Mouse (Mus musculus): ENCODE measurements around the gene Ypel3. TPM values are rescaled to one million over a fixed set of nuclear protein-coding genes. Genes with fewer than 3 reads are reported as not detected.

Ypel3 gene
- total and polyA plus RNA-seq, 3 experiments, result 33.9 to 44.0 (median 38.9) TPM

DNA sequence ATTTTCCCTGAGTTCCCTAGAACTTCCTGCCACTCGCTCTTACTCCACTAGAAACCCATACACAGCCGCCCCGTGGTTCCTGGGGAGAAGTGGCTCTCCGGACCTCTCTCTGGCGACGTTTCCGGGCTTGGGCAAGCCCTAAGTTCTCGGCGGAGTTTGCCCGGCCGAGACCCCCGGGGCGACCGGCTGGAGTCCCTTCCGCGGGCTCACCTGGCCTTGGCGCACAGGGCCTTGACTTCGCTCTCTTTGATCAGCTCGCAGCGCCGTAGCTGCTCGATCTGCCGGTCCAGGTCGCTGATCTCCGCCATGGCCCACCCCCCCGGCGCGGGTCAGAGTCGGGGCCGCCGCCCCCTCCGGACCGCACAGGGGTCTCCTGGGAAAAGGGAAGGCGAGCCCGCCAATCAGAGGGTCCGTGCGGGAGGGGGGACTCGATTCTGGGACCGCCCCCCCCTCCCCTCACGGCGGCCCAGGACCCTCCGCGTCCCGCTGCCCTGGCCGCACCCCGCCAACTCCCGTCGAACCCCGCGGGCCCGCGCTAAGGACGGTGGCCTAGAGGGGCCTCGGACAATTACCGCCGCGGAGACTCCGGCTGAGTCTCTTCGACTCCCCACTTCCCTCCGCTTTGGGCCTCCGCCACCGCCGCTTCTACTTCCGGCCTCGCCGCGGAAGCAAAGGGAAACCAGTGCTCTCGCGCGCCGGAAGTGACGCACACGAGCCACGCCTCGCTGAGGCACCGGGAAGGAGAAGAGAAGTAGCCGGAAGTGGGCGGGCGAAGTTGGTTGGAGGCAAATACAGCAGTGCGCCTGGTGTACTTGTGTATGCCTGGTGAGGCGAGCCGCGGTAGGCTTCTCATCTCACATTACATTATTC is 15.3 kb downstream of the Ypel3 start, which contains the start of gene Ppp4c:
Ppp4c (minus strand) TSS at position 646 of the 870 bp plus-strand sequence.
- peak; percentile 98 for DNase-seq (ENCODE audit: extremely low read depth)
- H3K4me1 ChIP-seq (ENCODE audit: control insufficient read depth in 1 of 2, insufficient read depth in 2 of 2), result peaks cover 8 to 60% of the 10 kb centered on the region in 2 experiments
- H3K27me3 ChIP-seq (replicated peaks), result no peaks in the 10 kb centered on the region
- dilution Hi-C loops (cut with MboI; ENCODE audit: extremely low pct_ligation_motif_present, extremely low pct_unique_long_range_greater_than_20kb, low sequenced_read_pairs) (no loop called here), in situ Hi-C loops (cut with MboI; ENCODE audit: low pct_ligation_motif_present, low pct_unique_long_range_greater_than_20kb, low sequenced_read_pairs) (no loop called here)
- TF ChIP-seq USF1 (IDR thresholded peaks at IDR 0.05; ENCODE audit: low read depth, low read length) (no peak), MAFK (IDR thresholded peaks at IDR 0.05; ENCODE audit: insufficient replicate concordance, low read length) (no peak), NRF1 (IDR thresholded peaks at IDR 0.05; ENCODE audit: low read depth, low read length) (peak; percentile 47; the same call in 1 of the 2 replicates), MXI1 (IDR thresholded peaks at IDR 0.05; ENCODE audit: low read depth, low read length) (peak; percentile 87), ZC3H11A (IDR thresholded peaks at IDR 0.05; ENCODE audit: low read depth, low read length) (no peak), RCOR1 (conservative IDR thresholded peaks at IDR 0.05; ENCODE audit: low read depth, low read length) (no peak; the same call in none of the 2 replicates), TBP (conservative IDR thresholded peaks at IDR 0.05; ENCODE audit: low read depth, low read length) (peak; percentile 59), ETS1 (conservative IDR thresholded peaks at IDR 0.05; ENCODE audit: low read depth, low read length) (0 out of 2 replicates have a peak, but pooled peaks have one; percentile 10), ZNF384 (IDR thresholded peaks at IDR 0.05; ENCODE audit: low read depth, low read length) (no peak), ZMIZ1 (IDR thresholded peaks at IDR 0.05; ENCODE audit: low read depth, low read length) (peak; percentile 91; the same call in 1 of the 2 replicates), E2F4 (IDR thresholded peaks at IDR 0.05; ENCODE audit: insufficient replicate concordance, low read depth, low read length) (no peak), BHLHE40 (IDR thresholded peaks at IDR 0.05; ENCODE audit: low read depth, low read length) (0 out of 2 replicates have a peak, but pooled peaks have one; percentile 1), MEF2A (IDR thresholded peaks at IDR 0.05; ENCODE audit: borderline replicate concordance, low read depth, low read length) (peak; percentile 62; the same call in 1 of the 2 replicates), POLR2AphosphoS2 (IDR thresholded peaks at IDR 0.05; ENCODE audit: low read depth, low read length) (peak; percentile 96), SIN3A (IDR thresholded peaks at IDR 0.05; ENCODE audit: low read length) (peak; percentile 94; the same call in 1 of the 2 replicates), SMC3 (IDR thresholded peaks at IDR 0.05; ENCODE audit: low read depth, low read length) (no peak), MAZ (IDR thresholded peaks at IDR 0.05; ENCODE audit: low read depth, low read length) (peak; percentile 82), POLR2A (IDR thresholded peaks at IDR 0.05; ENCODE audit: low read depth, low read length) (peak; percentile 95), CHD1 (IDR thresholded peaks at IDR 0.05; ENCODE audit: low read depth, low read length) (no peak), KAT2A (IDR thresholded peaks at IDR 0.05; ENCODE audit: insufficient replicate concordance, low read length) (peak; percentile 88; the same call in 1 of the 2 replicates), GABPA (IDR thresholded peaks at IDR 0.05; ENCODE audit: insufficient replicate concordance, low read depth, low read length) (peak; percentile 6; the same call in 1 of the 2 replicates), JUN (IDR thresholded peaks at IDR 0.05; ENCODE audit: insufficient read depth, low read depth, low read length) (no peak), IRF4 (IDR thresholded peaks at IDR 0.05; ENCODE audit: low read depth, low read length) (peak; percentile 7; the same call in 1 of the 2 replicates), HCFC1 (IDR thresholded peaks at IDR 0.05; ENCODE audit: low read depth, low read length) (peak; percentile 91), USF2 (conservative IDR thresholded peaks at IDR 0.05; ENCODE audit: low read depth, low read length) (no peak), CTCF (conservative IDR thresholded peaks at IDR 0.05 in 1 of 2, IDR thresholded peaks at IDR 0.05 in 1 of 2; ENCODE audit: low read depth in 2 of 2, low read length in 2 of 2) (no peak), TCF12 (IDR thresholded peaks at IDR 0.05; ENCODE audit: low read depth, low read length) (peak; percentile 84), NELFE (IDR thresholded peaks at IDR 0.05; ENCODE audit: low read depth, low read length) (peak; percentile 80), RAD21 (IDR thresholded peaks at IDR 0.05; ENCODE audit: low read depth, low read length) (no peak), CHD2 (IDR thresholded peaks at IDR 0.05; ENCODE audit: low read length) (0 out of 2 replicates have a peak, but pooled peaks have one; percentile 62), UBTF (IDR thresholded peaks at IDR 0.05; ENCODE audit: low read depth, low read length) (no peak), JUND (conservative IDR thresholded peaks at IDR 0.05; ENCODE audit: low read depth, low read length) (no peak), PAX5 (IDR thresholded peaks at IDR 0.05; ENCODE audit: low read length) (no peak), MAX (IDR thresholded peaks at IDR 0.05; ENCODE audit: low read length) (no peak; the same call in 1 of the 2 replicates), MYC (IDR thresholded peaks at IDR 0.05; ENCODE audit: low read depth, low read length) (peak; percentile 54; the same call in 1 of the 2 replicates), EP300 (IDR thresholded peaks at IDR 0.05; ENCODE audit: low read length) (no peak), ZKSCAN1 (IDR thresholded peaks at IDR 0.05; ENCODE audit: borderline replicate concordance, low read depth, low read length) (no peak), ELF1 (IDR thresholded peaks at IDR 0.05; ENCODE audit: low read depth, low read length) (peak; percentile 99)
- peak within 1 kb of the TSS; percentile 72 for H3K4me2 ChIP-seq (ENCODE audit: insufficient read depth, low read depth, poor library complexity, severe bottlenecking)
- peaks cover 40% of the 10 kb centered on the region for H3K79me2 ChIP-seq (replicated peaks; ENCODE audit: control insufficient read depth, extremely low read depth, insufficient read depth, poor library complexity, severe bottlenecking)
- H3K9me3 ChIP-seq (replicated peaks; ENCODE audit: low read length), result no peaks in the 10 kb centered on the region
- H3K9ac ChIP-seq (ENCODE audit: insufficient read depth, low read depth), result peak within 1 kb of the TSS; percentile 96
- peak within 1 kb of the TSS; percentile 71 to 88 (median 81) for H3K4me3 ChIP-seq (replicated peaks in 1 of 3; ENCODE audit: low read depth in 2 of 3, low read length in 2 of 3, poor library complexity in 1 of 3)
- peak within 1 kb of the TSS; percentile 90 for H3K27ac ChIP-seq (ENCODE audit: insufficient read depth, low read depth)
- peaks cover 57 to 73% of the 10 kb centered on the region in 2 experiments for H3K36me3 ChIP-seq (replicated peaks in 1 of 2; ENCODE audit: control insufficient read depth in 1 of 2, insufficient read depth in 1 of 2, low read length in 1 of 2)

All from CH12.LX (cell line).